Mouse (Mus musculus) liver, adult 2 months (tissue): ENCODE measurements at regions not wholly inside any gene's neighbourhood (a gene's known extent, or its start where the extent isn't known, plus 50 kb on each side); places are given as distances from the start of the nearest gene placed in this dataset.

Source experiments
- CTCF ChIP-seq: fragments of 200-500 bp; IDR thresholded peaks from 2 replicates; pipeline ENCODE4 v1.5.1; 2011; ENCODE audit warnings: low read depth, low read length, control low read depth
- POLR2A ChIP-seq: fragments of 200-500 bp; IDR thresholded peaks from 2 replicates; pipeline ENCODE4 v1.6.1; 2011; ENCODE audit warnings: low read length, control low read depth; ENCODE audit not compliant: insufficient read depth; ENCODE audit errors: extremely low read depth

GRCm38 (mm10) chr2:78306897-78307296 is 360.7 kb upstream of the Cwc22 start:
- no peak for TF ChIP-seq POLR2A
- TF ChIP-seq CTCF: no peak
